Mouse (Mus musculus): ENCODE results near the gene Ccnl2. TPM values are rescaled to one million over a fixed set of nuclear protein-coding genes. Genes with fewer than 3 reads are reported as not detected.

The Ccnl2 gene
- polyA plus RNA-seq, 1 experiment from 2014 or later, result 130 TPM

- no peaks in the 10 kb centered on the region for H3K9me3 ChIP-seq (ENCODE audit: control insufficient read depth, low read length)
- H3K4me2 ChIP-seq (ENCODE audit: low read depth, low read length), result peak overlapping the region; percentile 77
- ATAC-seq, result peak; percentile 72
- peak overlapping the region; percentile 77 for H3K9ac ChIP-seq (ENCODE audit: low read depth, low read length)
- peaks cover 18% of the 10 kb centered on the region for H3K4me1 ChIP-seq (ENCODE audit: control insufficient read depth, insufficient read depth, low read length)
- H3K4me3 ChIP-seq (ENCODE audit: low read length), result peak overlapping the region; percentile 74
- WGBS, result 7% methylated on average over 22 of the region's 22 CpGs
- no peaks in the 10 kb centered on the region for H3K27me3 ChIP-seq (replicated peaks; ENCODE audit: control insufficient read depth, insufficient read depth, low read length)
- no peak overlapping the region for H3K27ac ChIP-seq (ENCODE audit: low read length)
- H3K36me3 ChIP-seq (ENCODE audit: control insufficient read depth, insufficient read depth, low read length), result peaks cover 3% of the 10 kb centered on the region; the same call in 1 of the 2 replicates
Measured at GRCm38 (mm10) chr4:155868614-155869298, 56.5 kb downstream of the Ccnl2 start.

GRCm38 (mm10) chr4:155869317-155870033 is 57.2 kb downstream of the Ccnl2 start, which contains the start of the genes Cptp and Ints11:
TSS of gene Cptp (minus strand) at chr4:155869440.
TSS of gene Ints11 (plus strand) at chr4:155869546.
- peaks cover 18% of the 10 kb centered on the region for H3K4me1 ChIP-seq (ENCODE audit: control insufficient read depth, insufficient read depth, low read length)
- peak; percentile 99 for ATAC-seq
- WGBS, result under 1% methylated on average over 63 of the region's 63 CpGs
- H3K27me3 ChIP-seq (replicated peaks; ENCODE audit: control insufficient read depth, insufficient read depth, low read length), result no peaks in the 10 kb centered on the region
- H3K9me3 ChIP-seq (ENCODE audit: control insufficient read depth, low read length), result no peaks in the 10 kb centered on the region
- peaks cover 3% of the 10 kb centered on the region; the same call in 1 of the 2 replicates for H3K36me3 ChIP-seq (ENCODE audit: control insufficient read depth, insufficient read depth, low read length)
- peak within 1 kb of the TSS; percentile 82 for H3K4me2 ChIP-seq (ENCODE audit: low read depth, low read length)
- H3K27ac ChIP-seq (ENCODE audit: low read length), result peak within 1 kb of the TSS; percentile 45; the same call in 1 of the 2 replicates
- peak within 1 kb of the TSS; percentile 83 for H3K9ac ChIP-seq (ENCODE audit: low read depth, low read length)
- H3K4me3 ChIP-seq (ENCODE audit: low read length), result peak within 1 kb of the TSS; percentile 74

- H3K9ac ChIP-seq (ENCODE audit: low read depth, low read length), result no peak overlapping the region
- no peak overlapping the region for H3K4me3 ChIP-seq (ENCODE audit: low read length)
- no peaks in the 10 kb centered on the region for H3K9me3 ChIP-seq (ENCODE audit: control insufficient read depth, low read length)
- no peak for ATAC-seq
- whole genome bisulfite sequencing, result 81% methylated on average over 7 of the region's 7 CpGs
- no peak overlapping the region for H3K4me2 ChIP-seq (ENCODE audit: low read depth, low read length)
- no peaks in the 10 kb centered on the region for H3K27me3 ChIP-seq (replicated peaks; ENCODE audit: control insufficient read depth, insufficient read depth, low read length)
- H3K27ac ChIP-seq (ENCODE audit: low read length), result no peak overlapping the region
- H3K36me3 ChIP-seq (ENCODE audit: control insufficient read depth, insufficient read depth, low read length), result 0 out of 2 replicates have a peak, but pooled peaks cover 1% of the 10 kb centered on the region
- H3K4me1 ChIP-seq (ENCODE audit: control insufficient read depth, insufficient read depth, low read length), result peaks cover 18% of the 10 kb centered on the region
Measured at GRCm38 (mm10) chr4:155871404-155871803, 59.1 kb downstream of the Ccnl2 start.

Small RNA genes lying within 50 kb of the gene (microRNA-seq; reads per million reads assigned to microRNA genes)
- not detected for gene Gm27743

Other genes starting within 250 kb of the Ccnl2 start
- 6.2 and 7.1 TPM in 2 replicates for gene Slc35e2, start 211.1 kb upstream of the Ccnl2 start, polyA plus RNA-seq (2015; fragmentation: Nextera tagmentation; extraction: Ambion mirVana)
- gene Cdk11b, start 187.6 kb upstream of the Ccnl2 start, polyA plus RNA-seq (2015; fragmentation: Nextera tagmentation; extraction: Ambion mirVana), result 48.4 and 49.8 TPM in 2 replicates
- gene Gm10563, start 167.1 kb upstream of the Ccnl2 start, polyA plus RNA-seq (2015; fragmentation: Nextera tagmentation; extraction: Ambion mirVana), result not detected in 2 replicates
- gene Mmp23, start 159.1 kb upstream of the Ccnl2 start, polyA plus RNA-seq (2015; fragmentation: Nextera tagmentation; extraction: Ambion mirVana), result 39.6 and 41.3 TPM in 2 replicates
- gene Mib2, start 143.3 kb upstream of the Ccnl2 start, polyA plus RNA-seq (2015; fragmentation: Nextera tagmentation; extraction: Ambion mirVana), result 18.6 and 18.7 TPM in 2 replicates
- gene Fndc10, start 118.1 kb upstream of the Ccnl2 start, polyA plus RNA-seq (2015; fragmentation: Nextera tagmentation; extraction: Ambion mirVana), result 1.9 and 2.0 TPM in 2 replicates
- 155 and 163 TPM in 2 replicates for gene Ssu72, start 107.7 kb upstream of the Ccnl2 start, polyA plus RNA-seq (2015; fragmentation: Nextera tagmentation; extraction: Ambion mirVana)
- 0.16 and 0.23 TPM in 2 replicates for gene Tmem240, start 77.7 kb upstream of the Ccnl2 start, polyA plus RNA-seq (2015; fragmentation: Nextera tagmentation; extraction: Ambion mirVana)
- 142 and 150 TPM in 2 replicates for gene Atad3a, start 51.4 kb upstream of the Ccnl2 start, polyA plus RNA-seq (2015; fragmentation: Nextera tagmentation; extraction: Ambion mirVana)
- 18.9 TPM in 2 replicates for gene Vwa1, start 37.8 kb upstream of the Ccnl2 start, polyA plus RNA-seq (2015; fragmentation: Nextera tagmentation; extraction: Ambion mirVana)
- gene Tmem88b, start 26.6 kb upstream of the Ccnl2 start, polyA plus RNA-seq (2015; fragmentation: Nextera tagmentation; extraction: Ambion mirVana), result 0.89 and 1.1 TPM in 2 replicates
- not detected in 2 replicates for gene Ankrd65, start 22.1 kb upstream of the Ccnl2 start, polyA plus RNA-seq (2015; fragmentation: Nextera tagmentation; extraction: Ambion mirVana)
- gene Mrpl20, start 9.6 kb upstream of the Ccnl2 start, polyA plus RNA-seq (2015; fragmentation: Nextera tagmentation; extraction: Ambion mirVana), result 210 and 226 TPM in 2 replicates
- gene Aurkaip1, start 18.8 kb downstream of the Ccnl2 start, polyA plus RNA-seq (2015; fragmentation: Nextera tagmentation; extraction: Ambion mirVana), result 180 and 196 TPM in 2 replicates
- 76.3 and 80.5 TPM in 2 replicates for gene Mxra8, start 27.2 kb downstream of the Ccnl2 start, polyA plus RNA-seq (2015; fragmentation: Nextera tagmentation; extraction: Ambion mirVana)
- 3.7 and 4.7 TPM in 2 replicates for gene Dvl1, start 34.9 kb downstream of the Ccnl2 start, polyA plus RNA-seq (2015; fragmentation: Nextera tagmentation; extraction: Ambion mirVana)
- 0.28 and 0.32 TPM in 2 replicates for gene Tas1r3, start 50.9 kb downstream of the Ccnl2 start, polyA plus RNA-seq (2015; fragmentation: Nextera tagmentation; extraction: Ambion mirVana)
- 23.6 and 24.9 TPM in 2 replicates for gene Cptp, start 57.0 kb downstream of the Ccnl2 start, polyA plus RNA-seq (2015; fragmentation: Nextera tagmentation; extraction: Ambion mirVana)
- 60.0 and 67.1 TPM in 2 replicates for gene Ints11, start 57.1 kb downstream of the Ccnl2 start, polyA plus RNA-seq (2015; fragmentation: Nextera tagmentation; extraction: Ambion mirVana)
- gene Pusl1, start 79.3 kb downstream of the Ccnl2 start, polyA plus RNA-seq (2015; fragmentation: Nextera tagmentation; extraction: Ambion mirVana), result 49.4 and 58.6 TPM in 2 replicates
- gene Acap3, start 79.3 kb downstream of the Ccnl2 start, polyA plus RNA-seq (2015; fragmentation: Nextera tagmentation; extraction: Ambion mirVana), result 9.8 and 10.8 TPM in 2 replicates
- 89.5 and 93.4 TPM in 2 replicates for gene Ube2j2, start 131.3 kb downstream of the Ccnl2 start, polyA plus RNA-seq (2015; fragmentation: Nextera tagmentation; extraction: Ambion mirVana)
- 59.9 and 75.4 TPM in 2 replicates for gene C1qtnf12, start 149.8 kb downstream of the Ccnl2 start, polyA plus RNA-seq (2015; fragmentation: Nextera tagmentation; extraction: Ambion mirVana)
- 11.7 and 12.0 TPM in 2 replicates for gene B3galt6, start 180.2 kb downstream of the Ccnl2 start, polyA plus RNA-seq (2015; fragmentation: Nextera tagmentation; extraction: Ambion mirVana)
- 165 and 171 TPM in 2 replicates for gene Sdf4, start 180.4 kb downstream of the Ccnl2 start, polyA plus RNA-seq (2015; fragmentation: Nextera tagmentation; extraction: Ambion mirVana)
- 0.55 and 0.86 TPM in 2 replicates for gene Tnfrsf4, start 201.4 kb downstream of the Ccnl2 start, polyA plus RNA-seq (2015; fragmentation: Nextera tagmentation; extraction: Ambion mirVana)
- 1.0 and 1.4 TPM in 2 replicates for gene Tnfrsf18, start 213.7 kb downstream of the Ccnl2 start, polyA plus RNA-seq (2015; fragmentation: Nextera tagmentation; extraction: Ambion mirVana)
- 4.2 and 4.7 TPM in 2 replicates for gene Ttll10, start 246.9 kb downstream of the Ccnl2 start, polyA plus RNA-seq (2015; fragmentation: Nextera tagmentation; extraction: Ambion mirVana)

Measured in intestine, embryonic 16.5 days (tissue).